Mouse (Mus musculus): ENCODE measurements around the gene Ublcp1.

DNA sequence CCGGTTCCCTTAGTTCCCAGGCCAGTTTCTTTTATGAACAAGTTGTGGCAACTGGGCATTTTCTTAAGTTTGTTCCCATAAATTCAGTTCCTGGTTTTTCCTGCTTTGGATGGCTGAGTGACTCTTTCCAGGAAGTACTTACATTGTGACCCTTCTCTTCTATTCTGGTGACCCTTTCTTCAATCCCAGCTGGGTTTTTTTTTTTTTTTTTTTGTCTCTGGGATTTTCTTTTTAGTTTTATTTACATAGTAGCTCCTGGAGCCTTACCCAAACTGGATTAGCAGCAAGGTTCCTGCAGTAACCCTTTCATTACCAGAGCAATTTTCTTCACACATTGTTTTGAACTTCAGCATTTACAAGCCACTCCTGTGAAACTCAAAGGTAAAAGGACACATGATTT lies 46.1 kb upstream of the Ublcp1 start:
- TF ChIP-seq CTCF (IDR thresholded peaks at IDR 0.05; ENCODE audit: low read depth) (no peak), EP300 (IDR thresholded peaks at IDR 0.05; ENCODE audit: low read depth) (no peak)
